Mouse (Mus musculus): Measurements from ENCODE around the gene Cda.

- TF ChIP-seq CTCF (IDR thresholded peaks at IDR 0.05; ENCODE audit: extremely low read depth, insufficient read depth, low read length): no peak
- no peak for TF ChIP-seq POLR2A (IDR thresholded peaks at IDR 0.05; ENCODE audit: extremely low read depth, insufficient read depth, low read length)
These were observed 39.8 kb downstream of the Cda start for GRCm38 (mm10) chr4:138327891-138328470.
